Mouse (Mus musculus): ENCODE results near the gene Sebox. TPM values are rescaled to one million over a fixed set of nuclear protein-coding genes. Genes with fewer than 3 reads are reported as not detected.
A peak's percentile ranks its signal among the peaks of the same experiment; 100 is the strongest.

Sebox gene
- polyA plus RNA-seq, 1 experiment from 2014 or later = not detected

- H3K4me1 ChIP-seq (ENCODE audit: control insufficient read depth, insufficient read depth, low read length) = peaks cover 23% of the 10 kb centered on the region
- peak overlapping the region; percentile 95 for H3K27ac ChIP-seq (ENCODE audit: low read depth, low read length)
- no peaks in the 10 kb centered on the region for H3K9me3 ChIP-seq (replicated peaks; ENCODE audit: control insufficient read depth, low read length)
- peak overlapping the region; percentile 70 for H3K4me2 ChIP-seq
- peak overlapping the region; percentile 67 for H3K4me3 ChIP-seq (ENCODE audit: low read depth, low read length)
- WGBS (ENCODE audit: insufficient replicate concordance) = under 1% methylated on average over 23 of the region's 23 CpGs
- H3K9ac ChIP-seq (ENCODE audit: low read depth, low read length) = peak overlapping the region; percentile 81
- peaks cover 5% of the 10 kb centered on the region; the same call in 1 of the 2 replicates for H3K36me3 ChIP-seq (ENCODE audit: control insufficient read depth, insufficient read depth, low read length)
- peak; percentile 23 for ATAC-seq (replicated peaks; ENCODE audit: insufficient number of reproducible peaks, low FRiP score, low TSS enrichment)
- no peaks in the 10 kb centered on the region for H3K27me3 ChIP-seq (ENCODE audit: control insufficient read depth, insufficient read depth, low read length)
Observed at GRCm38 (mm10) chr11:78535376-78536079, 32.3 kb downstream of the Sebox start.

GRCm38 (mm10) chr11:78536080-78536689 lies 32.9 kb downstream of the Sebox start, which contains the start of the genes Tnfaip1 and Ift20:
Tnfaip1 (minus strand) TSS chr11:78536332.
Ift20 (plus strand) TSS chr11:78536361.
- peak; percentile 93 for ATAC-seq (replicated peaks; ENCODE audit: insufficient number of reproducible peaks, low FRiP score, low TSS enrichment)
- Histone ChIP-seq H3K4me3 (ENCODE audit: low read depth, low read length) (peak within 1 kb of the TSS; percentile 67), H3K4me1 (ENCODE audit: control insufficient read depth, insufficient read depth, low read length) (peaks cover 19% of the 10 kb centered on the region), H3K9ac (ENCODE audit: low read depth, low read length) (peak within 1 kb of the TSS; percentile 81), H3K27ac (ENCODE audit: low read depth, low read length) (peak within 1 kb of the TSS; percentile 95), H3K4me2 (peak within 1 kb of the TSS; percentile 70), H3K36me3 (ENCODE audit: control insufficient read depth, insufficient read depth, low read length) (peaks cover 7% of the 10 kb centered on the region; the same call in 1 of the 2 replicates), H3K27me3 (ENCODE audit: control insufficient read depth, insufficient read depth, low read length) (no peaks in the 10 kb centered on the region), H3K9me3 (replicated peaks; ENCODE audit: control insufficient read depth, low read length) (no peaks in the 10 kb centered on the region)
- WGBS (ENCODE audit: insufficient replicate concordance) = 0% methylated on average over 52 of the region's 52 CpGs

- peak overlapping the region; percentile 70 for H3K4me2 ChIP-seq
- H3K4me1 ChIP-seq (ENCODE audit: control insufficient read depth, insufficient read depth, low read length) = peaks cover 19% of the 10 kb centered on the region
- peak overlapping the region; percentile 67 for H3K4me3 ChIP-seq (ENCODE audit: low read depth, low read length)
- peak overlapping the region; percentile 81 for H3K9ac ChIP-seq (ENCODE audit: low read depth, low read length)
- 2% methylated on average over 14 of the region's 14 CpGs for WGBS (ENCODE audit: insufficient replicate concordance)
- ATAC-seq (replicated peaks; ENCODE audit: insufficient number of reproducible peaks, low FRiP score, low TSS enrichment) = no peak
- H3K27me3 ChIP-seq (ENCODE audit: control insufficient read depth, insufficient read depth, low read length) = no peaks in the 10 kb centered on the region
- no peaks in the 10 kb centered on the region for H3K9me3 ChIP-seq (replicated peaks; ENCODE audit: control insufficient read depth, low read length)
- H3K27ac ChIP-seq (ENCODE audit: low read depth, low read length) = peak overlapping the region; percentile 76
- H3K36me3 ChIP-seq (ENCODE audit: control insufficient read depth, insufficient read depth, low read length) = peaks cover 7% of the 10 kb centered on the region; the same call in 1 of the 2 replicates
Observed at GRCm38 (mm10) chr11:78536690-78537084, 33.4 kb downstream of the Sebox start.

- Histone ChIP-seq H3K4me1 (ENCODE audit: control insufficient read depth, insufficient read depth, low read length) (peaks cover 11% of the 10 kb centered on the region), H3K4me3 (ENCODE audit: low read depth, low read length) (no peak overlapping the region), H3K27ac (ENCODE audit: low read depth, low read length) (no peak overlapping the region), H3K27me3 (ENCODE audit: control insufficient read depth, insufficient read depth, low read length) (no peaks in the 10 kb centered on the region), H3K9me3 (replicated peaks; ENCODE audit: control insufficient read depth, low read length) (no peaks in the 10 kb centered on the region), H3K9ac (ENCODE audit: low read depth, low read length) (no peak overlapping the region), H3K4me2 (no peak overlapping the region), H3K36me3 (ENCODE audit: control insufficient read depth, insufficient read depth, low read length) (peaks cover 16% of the 10 kb centered on the region; the same call in 1 of the 2 replicates)
- WGBS (ENCODE audit: insufficient replicate concordance) = 85% methylated on average over 3 of the region's 3 CpGs
- ATAC-seq (replicated peaks; ENCODE audit: insufficient number of reproducible peaks, low FRiP score, low TSS enrichment) = no peak
Observed at GRCm38 (mm10) chr11:78540358-78540757, 37.1 kb downstream of the Sebox start.

GRCm38 (mm10) chr11:78544449-78545111 lies 41.3 kb downstream of the Sebox start:
- H3K36me3 ChIP-seq (ENCODE audit: control insufficient read depth, insufficient read depth, low read length) = peaks cover 12% of the 10 kb centered on the region; the same call in 1 of the 2 replicates
- no peak for ATAC-seq (replicated peaks; ENCODE audit: insufficient number of reproducible peaks, low FRiP score, low TSS enrichment)
- WGBS (ENCODE audit: insufficient replicate concordance) = 90% methylated on average over 7 of the region's 7 CpGs

GRCm38 (mm10) chr11:78545181-78545580 lies 41.9 kb downstream of the Sebox start:
- Histone ChIP-seq H3K4me3 (ENCODE audit: low read depth, low read length) (no peak overlapping the region), H3K9ac (ENCODE audit: low read depth, low read length) (no peak overlapping the region), H3K9me3 (replicated peaks; ENCODE audit: control insufficient read depth, low read length) (no peaks in the 10 kb centered on the region), H3K4me2 (no peak overlapping the region), H3K27ac (ENCODE audit: low read depth, low read length) (no peak overlapping the region), H3K27me3 (ENCODE audit: control insufficient read depth, insufficient read depth, low read length) (no peaks in the 10 kb centered on the region), H3K36me3 (ENCODE audit: control insufficient read depth, insufficient read depth, low read length) (peaks cover 12% of the 10 kb centered on the region; the same call in 1 of the 2 replicates), H3K4me1 (ENCODE audit: control insufficient read depth, insufficient read depth, low read length) (peaks cover 12% of the 10 kb centered on the region)
- 67% methylated on average over 8 of the region's 8 CpGs for WGBS (ENCODE audit: insufficient replicate concordance)
- ATAC-seq (replicated peaks; ENCODE audit: insufficient number of reproducible peaks, low FRiP score, low TSS enrichment) = no peak

More at GRCm38 (mm10) chr11:78544449-78545111, 41.3 kb downstream of the Sebox start:
- Histone ChIP-seq H3K27me3 (ENCODE audit: control insufficient read depth, insufficient read depth, low read length) (no peaks in the 10 kb centered on the region), H3K4me3 (ENCODE audit: low read depth, low read length) (no peak overlapping the region), H3K9me3 (replicated peaks; ENCODE audit: control insufficient read depth, low read length) (no peaks in the 10 kb centered on the region), H3K4me1 (ENCODE audit: control insufficient read depth, insufficient read depth, low read length) (peaks cover 9% of the 10 kb centered on the region), H3K9ac (ENCODE audit: low read depth, low read length) (no peak overlapping the region), H3K27ac (ENCODE audit: low read depth, low read length) (no peak overlapping the region), H3K4me2 (no peak overlapping the region)

GRCm38 (mm10) chr11:78547718-78548460 lies 44.6 kb downstream of the Sebox start:
- H3K4me3 ChIP-seq (ENCODE audit: low read depth, low read length) = no peak overlapping the region
- H3K27ac ChIP-seq (ENCODE audit: low read depth, low read length) = no peak overlapping the region

GRCm38 (mm10) chr11:78549491-78549987 lies 46.3 kb downstream of the Sebox start:
- peak overlapping the region; percentile 83 for H3K4me2 ChIP-seq
- no peak for ATAC-seq (replicated peaks; ENCODE audit: insufficient number of reproducible peaks, low FRiP score, low TSS enrichment)
- H3K27me3 ChIP-seq (ENCODE audit: control insufficient read depth, insufficient read depth, low read length) = no peaks in the 10 kb centered on the region
- no peaks in the 10 kb centered on the region for H3K36me3 ChIP-seq (ENCODE audit: control insufficient read depth, insufficient read depth, low read length)
- H3K4me1 ChIP-seq (ENCODE audit: control insufficient read depth, insufficient read depth, low read length) = peaks cover 15% of the 10 kb centered on the region
- 4% methylated on average over 5 of the region's 5 CpGs for WGBS (ENCODE audit: insufficient replicate concordance)
- no peak overlapping the region for H3K27ac ChIP-seq (ENCODE audit: low read depth, low read length)
- peak overlapping the region; percentile 78 for H3K9ac ChIP-seq (ENCODE audit: low read depth, low read length)
- H3K9me3 ChIP-seq (replicated peaks; ENCODE audit: control insufficient read depth, low read length) = no peaks in the 10 kb centered on the region
- H3K4me3 ChIP-seq (ENCODE audit: low read depth, low read length) = peak overlapping the region; percentile 74

More at GRCm38 (mm10) chr11:78547718-78548460, 44.6 kb downstream of the Sebox start:
- Histone ChIP-seq H3K4me2 (no peak overlapping the region), H3K27me3 (ENCODE audit: control insufficient read depth, insufficient read depth, low read length) (no peaks in the 10 kb centered on the region), H3K9me3 (replicated peaks; ENCODE audit: control insufficient read depth, low read length) (no peaks in the 10 kb centered on the region), H3K9ac (ENCODE audit: low read depth, low read length) (no peak overlapping the region), H3K36me3 (ENCODE audit: control insufficient read depth, insufficient read depth, low read length) (peaks cover 9% of the 10 kb centered on the region; the same call in 1 of the 2 replicates), H3K4me1 (ENCODE audit: control insufficient read depth, insufficient read depth, low read length) (peaks cover 15% of the 10 kb centered on the region)
- no peak for ATAC-seq (replicated peaks; ENCODE audit: insufficient number of reproducible peaks, low FRiP score, low TSS enrichment)
- 83% methylated on average over 2 of the region's 2 CpGs for WGBS (ENCODE audit: insufficient replicate concordance)

Measured in heart, embryonic 11.5 days (tissue).